Mouse (Mus musculus) G1E (cell line): ENCODE data around the gene Usp6nl.

Experiments used
- CTCF ChIP-seq: IDR thresholded peaks from 2 replicates; pipeline ENCODE4 v1.5.1; 2012; ENCODE audit warnings: low read depth, low read length, inconsistent platforms, mixed read lengths
- GATA1 ChIP-seq: IDR thresholded peaks from 2 replicates; pipeline ENCODE4 v1.6.1; 2012; ENCODE audit warnings: borderline replicate concordance, low read length, inconsistent platforms, mixed read lengths
- GATA2 ChIP-seq: IDR thresholded peaks from 2 replicates; pipeline ENCODE4 v1.6.1; 2012; ENCODE audit warnings: low read depth, low read length, inconsistent platforms, borderline replicate concordance
- TAL1 ChIP-seq: conservative IDR thresholded peaks from 2 replicates; pipeline ENCODE4 v1.6.1; 2012; ENCODE audit warnings: low read depth, low read length, inconsistent platforms, mixed read lengths

DNA sequence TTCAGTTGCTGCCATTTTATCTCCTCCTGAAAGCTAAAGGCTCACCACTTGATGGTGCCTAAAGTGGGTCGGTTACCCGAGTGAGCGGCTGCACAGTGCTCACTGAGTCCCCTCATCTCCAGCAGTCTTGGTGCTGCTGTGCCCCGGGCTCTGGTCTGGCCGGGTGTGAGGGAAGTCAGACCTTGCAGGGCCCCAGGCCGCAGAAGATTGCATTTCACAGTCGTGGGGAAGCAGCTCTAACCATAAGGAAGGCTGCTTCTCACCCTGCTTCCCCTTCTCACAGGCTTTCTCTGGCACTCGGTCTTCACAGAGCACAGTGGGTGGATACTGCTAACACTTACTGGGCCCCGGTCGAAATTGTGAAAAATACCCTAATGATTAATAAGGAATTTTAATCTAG lies 119.8 kb downstream of the Usp6nl start:
- TF ChIP-seq CTCF (no peak), GATA1 (no peak), TAL1 (no peak), GATA2 (no peak)
